Mouse (Mus musculus): Measurements from ENCODE around the gene Gm364. TPM values are rescaled to one million over a fixed set of nuclear protein-coding genes. Genes with fewer than 3 reads are reported as not detected.

Gm364 gene
- polyA plus RNA-seq, 1 experiment, result not detected

GRCm38 (mm10) chrX:57506247-57506646 lies 97.3 kb downstream of the Gm364 start:
- no peak overlapping the region for H3K4me3 ChIP-seq (replicated peaks; ENCODE audit: insufficient read depth, low read depth, low read length)
- H3K27me3 ChIP-seq (ENCODE audit: control insufficient read depth, insufficient read depth, low read length), result no peaks in the 10 kb centered on the region; the same call in 1 of the 2 replicates
- H3K4me1 ChIP-seq (ENCODE audit: control insufficient read depth, insufficient read depth, low read length), result no peaks in the 10 kb centered on the region
- TF ChIP-seq POLR2A (IDR thresholded peaks at IDR 0.05; ENCODE audit: borderline replicate concordance, insufficient read depth, low read length) (no peak), CTCF (IDR thresholded peaks at IDR 0.05; ENCODE audit: borderline replicate concordance, insufficient read depth, low read depth, low read length) (no peak)
- no peak overlapping the region for H3K27ac ChIP-seq (ENCODE audit: insufficient read depth, low read length)
- 95% methylated on average over 1 of the region's 1 CpGs for WGBS
- no peak for DNase-seq

GRCm38 (mm10) chrX:57521117-57522095 lies 112.5 kb downstream of the Gm364 start:
- no peak overlapping the region for H3K4me3 ChIP-seq (replicated peaks; ENCODE audit: insufficient read depth, low read depth, low read length)
- WGBS, result 28% methylated on average over 28 of the region's 28 CpGs
- H3K27me3 ChIP-seq (ENCODE audit: control insufficient read depth, insufficient read depth, low read length), result no peaks in the 10 kb centered on the region
- TF ChIP-seq CTCF (IDR thresholded peaks at IDR 0.05; ENCODE audit: borderline replicate concordance, insufficient read depth, low read depth, low read length), result no peak
- no peak for TF ChIP-seq POLR2A (IDR thresholded peaks at IDR 0.05; ENCODE audit: borderline replicate concordance, insufficient read depth, low read length)
- no peaks in the 10 kb centered on the region for H3K4me1 ChIP-seq (ENCODE audit: control insufficient read depth, insufficient read depth, low read length)
- DNase-seq, result no peak
- no peak overlapping the region for H3K27ac ChIP-seq (ENCODE audit: insufficient read depth, low read length)

Other genes starting within 250 kb of the Gm364 start
- gene Cd40lg, start 197.0 kb upstream of the Gm364 start, polyA plus RNA-seq (2012; rRNA removed), result not detected in 2 replicates
- 20.1 and 21.6 TPM in 2 replicates for gene Arhgef6, start 70.4 kb upstream of the Gm364 start, polyA plus RNA-seq (2012; rRNA removed)
- gene Rbmx, start 16.1 kb upstream of the Gm364 start, polyA plus RNA-seq (2012; rRNA removed), result 67.9 and 69.9 TPM in 2 replicates
- 1.9 and 2.0 TPM in 2 replicates for gene Gpr101, start 94.6 kb downstream of the Gm364 start, polyA plus RNA-seq (2012; rRNA removed)

All from cerebellum, adult 2 months (tissue).